Mouse (Mus musculus) bone marrow macrophage, adult 2 months (primary cell): ENCODE data around the gene Ncan. TPM values are rescaled to one million over a fixed set of nuclear protein-coding genes. Genes with fewer than 3 reads are reported as not detected.
A peak's percentile ranks its signal among the peaks of the same experiment; 100 is the strongest.

Experiments
- H3K27ac ChIP-seq: 2 replicates; pipeline ENCODE4 v1.5.1; 2012; ENCODE audit warnings: low read depth, low read length; ENCODE audit not compliant: insufficient read depth
- H3K4me1 ChIP-seq: 2 replicates; pipeline ENCODE4 v1.6.1; 2012; ENCODE audit warnings: low read length; ENCODE audit not compliant: control insufficient read depth, insufficient read depth
- H3K4me3 ChIP-seq: 2 replicates; pipeline ENCODE4 v1.5.1; 2012; ENCODE audit warnings: mild to moderate bottlenecking, low read length, moderate library complexity; ENCODE audit not compliant: insufficient read depth
- CTCF ChIP-seq: IDR thresholded peaks from 2 replicates; pipeline ENCODE4 v1.5.1; 2012; ENCODE audit warnings: low read depth, mild to moderate bottlenecking, low read length, moderate library complexity
- POLR2A ChIP-seq: IDR thresholded peaks from 2 replicates; pipeline ENCODE4 v1.6.1; 2012; ENCODE audit warnings: mild to moderate bottlenecking, low read depth, low read length, borderline replicate concordance
- polyA plus RNA-seq: library from polyadenylated mRNA; stranded (reverse); fragments of >200 nt; gene quantifications from 2 replicates; pipeline ENCODE4 v1.2.4, GENCODE M21; 2012; ENCODE audit not compliant: missing spikeins, insufficient read depth, insufficient read length

Ncan gene
- not detected in 2 replicates for polyA plus RNA-seq

- Histone ChIP-seq H3K4me3 (no peak within 1 kb of the TSS), H3K4me1 (no peaks in the 10 kb centered on the region), H3K27ac (no peak within 1 kb of the TSS)
- no peak for TF ChIP-seq POLR2A
- no peak for TF ChIP-seq CTCF
These were observed at the start of gene Ncan for GRCm38 (mm10) chr8:70120667-70121066. TSS of gene Ncan (minus strand) at chr8:70120873.

- peaks cover 13% of the 10 kb centered on the region for H3K4me1 ChIP-seq
- no peak overlapping the region for H3K27ac ChIP-seq
- no peak for TF ChIP-seq CTCF
- no peak for TF ChIP-seq POLR2A
- H3K4me3 ChIP-seq = no peak overlapping the region
These were observed 49.4 kb upstream of the Ncan start for GRCm38 (mm10) chr8:70170116-70170515.

- peaks cover 3% of the 10 kb centered on the region for H3K4me1 ChIP-seq
- H3K27ac ChIP-seq = no peak overlapping the region
- no peak for TF ChIP-seq POLR2A
- peak; percentile 97 for TF ChIP-seq CTCF
- H3K4me3 ChIP-seq = peak overlapping the region; percentile 25; the same call in 1 of the 2 replicates
These were observed 45.9 kb upstream of the Ncan start for GRCm38 (mm10) chr8:70166504-70167110.

- H3K27ac ChIP-seq = no peak overlapping the region
- TF ChIP-seq CTCF (no peak), POLR2A (no peak)
- H3K4me3 ChIP-seq = no peak overlapping the region
- peaks cover 8% of the 10 kb centered on the region; the same call in 1 of the 2 replicates for H3K4me1 ChIP-seq
These were observed 42.6 kb upstream of the Ncan start for GRCm38 (mm10) chr8:70163316-70163715.

GRCm38 (mm10) chr8:70160015-70160414 lies 39.3 kb upstream of the Ncan start:
- Histone ChIP-seq H3K4me3 (no peak overlapping the region), H3K27ac (no peak overlapping the region), H3K4me1 (peaks cover 11% of the 10 kb centered on the region; the same call in 1 of the 2 replicates)
- TF ChIP-seq CTCF (no peak), POLR2A (no peak)

- no peak for TF ChIP-seq POLR2A
- no peak for TF ChIP-seq CTCF
- Histone ChIP-seq H3K4me3 (no peak overlapping the region), H3K27ac (no peak overlapping the region), H3K4me1 (peaks cover 11% of the 10 kb centered on the region; the same call in 1 of the 2 replicates)
These were observed 38.5 kb upstream of the Ncan start for GRCm38 (mm10) chr8:70159211-70159610.

GRCm38 (mm10) chr8:70158069-70158853 lies 37.6 kb upstream of the Ncan start:
- Histone ChIP-seq H3K27ac (no peak overlapping the region), H3K4me3 (peak overlapping the region; percentile 48), H3K4me1 (peaks cover 11% of the 10 kb centered on the region; the same call in 1 of the 2 replicates)
- TF ChIP-seq POLR2A = no peak
- TF ChIP-seq CTCF = no peak

- Histone ChIP-seq H3K4me1 (peaks cover 15% of the 10 kb centered on the region), H3K4me3 (no peak overlapping the region), H3K27ac (no peak overlapping the region)
- TF ChIP-seq CTCF (no peak), POLR2A (no peak)
These were observed 36.6 kb upstream of the Ncan start for GRCm38 (mm10) chr8:70157240-70157800.

GRCm38 (mm10) chr8:70152537-70153257 lies 32.0 kb upstream of the Ncan start:
- TF ChIP-seq POLR2A = no peak
- no peak for TF ChIP-seq CTCF
- Histone ChIP-seq H3K4me1 (peaks cover 7% of the 10 kb centered on the region), H3K4me3 (0 out of 2 replicates have a peak overlapping the region, but pooled peaks have one; percentile 10), H3K27ac (no peak overlapping the region)
